Mouse (Mus musculus) 3134 (cell line): ENCODE measurements around the gene Cdk19.

ENCODE experiments used
- DNase-seq: peaks from one replicate; pipeline ENCODE4 v3.0.0-alpha.2; 2011; ENCODE audit warnings: low spot score; ENCODE audit not compliant: insufficient read length; ENCODE audit errors: extremely low read depth

The Cdk19 gene

DNA sequence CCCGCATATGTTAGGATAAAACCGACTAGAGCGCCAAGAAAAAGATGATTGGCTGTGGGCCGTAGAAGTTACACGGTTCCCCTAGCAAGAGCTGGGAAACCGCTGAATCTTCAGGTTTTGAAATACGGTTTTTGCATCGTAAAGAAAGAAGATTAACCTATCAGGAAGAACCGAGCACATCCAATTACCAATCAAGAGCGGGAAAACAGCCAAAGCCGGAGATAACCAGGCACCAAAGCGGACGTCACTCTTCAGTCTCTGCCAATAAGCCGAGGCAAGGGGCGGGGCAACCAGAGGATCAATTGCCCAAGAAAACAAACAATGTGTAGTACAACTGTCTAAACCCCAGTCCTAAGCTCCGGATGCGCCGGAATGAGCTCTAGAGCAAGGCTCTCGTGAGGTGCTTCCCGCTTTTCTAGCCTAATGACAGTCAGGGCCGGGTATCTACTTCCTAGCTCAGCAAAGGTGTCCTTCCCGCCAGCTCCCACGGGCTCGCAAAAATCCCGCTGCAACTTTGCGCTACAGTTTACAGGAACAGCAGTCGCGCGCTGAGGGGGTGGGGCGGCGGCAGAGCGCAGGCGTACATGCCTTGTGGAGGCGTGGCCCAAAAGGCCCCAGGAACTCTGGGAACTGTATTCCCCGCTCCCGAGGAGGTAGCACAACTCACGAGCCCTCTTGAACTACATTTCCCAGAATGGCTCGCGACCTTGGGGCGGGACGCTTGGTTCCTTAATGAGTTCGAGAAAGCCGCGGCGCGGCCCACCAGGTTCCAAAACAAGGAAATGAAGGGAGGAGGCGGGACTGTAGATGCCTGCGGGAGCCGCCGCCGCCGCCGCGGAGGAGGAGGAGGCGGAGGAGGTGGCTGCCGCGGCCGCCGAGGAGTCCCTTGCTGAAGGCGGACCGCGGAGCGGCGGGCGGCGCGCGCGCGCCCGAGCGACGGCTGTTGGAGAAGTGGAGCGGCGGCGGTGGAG is 9.5 kb downstream of the Cdk19 start:
- peak; percentile 99 for DNase-seq

DNA sequence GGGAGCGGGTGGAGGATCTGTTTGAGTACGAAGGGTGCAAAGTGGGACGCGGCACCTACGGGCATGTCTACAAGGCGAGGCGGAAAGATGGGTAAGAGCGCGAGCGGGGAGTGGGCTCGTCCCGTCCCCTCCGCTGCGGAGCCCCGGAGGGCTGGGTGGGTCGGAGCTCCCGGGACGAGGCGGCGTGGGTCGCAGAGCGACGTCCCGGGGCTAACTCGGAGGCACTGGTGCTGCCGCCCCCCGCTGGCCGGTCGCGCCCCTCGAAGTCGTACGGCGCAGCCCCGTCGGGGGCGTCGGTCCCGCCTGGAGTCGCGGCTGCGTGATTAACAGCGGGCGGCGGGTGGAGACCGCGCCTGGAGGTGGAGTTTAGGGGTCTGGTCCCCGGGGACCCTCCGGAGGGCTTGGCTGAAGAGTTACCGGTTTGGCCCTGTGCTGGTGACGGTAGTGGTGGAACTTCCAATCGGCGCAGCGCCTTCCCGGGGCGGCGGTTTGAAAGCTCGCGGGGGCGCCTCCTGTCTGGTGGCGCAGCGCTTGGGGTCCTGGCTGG is 10.3 kb downstream of the Cdk19 start:
- DNase-seq, result no peak

GRCm38 (mm10) chr10:40350245-40350932 is 11.0 kb downstream of the Cdk19 start:
- DNase-seq, result no peak

DNA sequence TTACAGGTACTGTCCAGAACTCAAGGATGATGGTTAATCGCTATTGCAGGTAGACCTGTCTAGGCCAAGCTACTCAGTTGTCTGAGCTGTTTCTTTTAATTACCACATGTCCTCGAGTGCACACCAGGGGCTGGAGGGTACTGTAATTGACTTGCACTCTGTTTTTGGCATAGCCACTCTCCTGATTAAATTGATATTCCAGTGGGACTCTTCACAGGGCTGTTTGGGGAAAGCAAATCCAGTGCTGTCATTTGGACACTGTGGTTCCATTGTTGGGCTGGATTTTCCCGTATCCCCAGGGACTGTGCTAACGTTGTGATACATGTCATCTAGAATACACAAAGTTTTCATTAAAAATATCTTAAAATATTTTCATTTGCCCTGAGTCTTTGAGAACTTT is 11.8 kb downstream of the Cdk19 start:
- DNase-seq, result no peak

DNA sequence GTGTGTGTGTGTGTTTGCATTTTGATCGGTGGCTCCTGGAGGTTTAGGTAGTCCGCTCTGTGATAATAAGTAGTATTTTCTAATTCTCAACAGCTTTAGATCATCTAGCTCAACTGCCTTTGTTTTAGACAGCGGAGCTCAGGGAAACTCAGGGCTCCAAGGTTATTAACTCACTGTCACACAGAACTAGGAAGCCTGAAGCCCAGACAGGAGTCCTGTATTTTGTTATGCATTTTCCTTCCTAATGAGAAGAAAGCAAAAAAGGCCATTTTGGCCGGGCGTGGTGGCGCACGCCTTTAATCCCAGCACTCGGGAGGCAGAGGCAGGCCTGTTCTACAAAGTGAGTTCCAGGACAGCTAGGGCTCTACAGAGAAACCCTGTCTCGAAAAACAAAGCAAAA is 14.7 kb downstream of the Cdk19 start:
- DNase-seq, result no peak

GRCm38 (mm10) chr10:40354556-40354955 is 15.2 kb downstream of the Cdk19 start:
- no peak for DNase-seq

DNA sequence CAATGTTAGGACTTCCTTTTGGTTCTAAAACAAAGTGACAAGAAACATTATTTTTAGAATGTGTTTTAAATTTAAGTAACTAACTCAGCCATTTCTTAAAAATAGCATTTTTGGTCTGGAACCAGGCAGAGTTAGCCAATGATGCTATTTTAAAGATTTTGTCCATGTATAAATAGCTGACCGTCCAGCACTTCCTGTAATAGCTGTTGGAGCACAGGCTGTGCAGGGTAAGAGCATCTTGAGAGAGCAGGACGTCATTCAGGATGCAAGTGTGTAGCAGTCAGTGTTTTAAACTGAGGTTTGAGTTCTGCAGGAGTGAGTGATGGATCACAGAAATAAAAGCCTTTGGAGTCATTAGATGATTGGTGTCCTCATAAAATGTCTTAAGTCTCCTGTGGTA is 18.8 kb downstream of the Cdk19 start:
- DNase-seq, result no peak

DNA sequence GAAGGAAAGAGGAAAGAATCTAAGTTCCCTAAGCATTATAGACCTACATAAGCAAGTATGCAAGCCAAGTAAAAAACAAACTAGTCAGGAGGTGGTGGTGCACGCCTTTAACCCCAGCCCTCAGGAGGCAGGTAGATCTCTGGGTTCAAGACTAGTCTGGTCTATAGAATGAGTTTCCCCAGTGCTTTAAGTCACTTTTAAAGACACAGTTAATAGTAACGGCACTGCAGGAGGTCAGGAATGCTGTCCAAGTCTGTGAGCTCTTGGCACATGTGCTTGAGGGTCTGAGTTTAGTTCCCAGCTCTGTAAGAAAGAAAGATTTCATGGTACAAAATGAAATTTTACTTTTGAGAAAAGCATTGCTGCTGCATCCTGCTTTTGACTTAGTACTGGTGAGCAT is 19.8 kb downstream of the Cdk19 start:
- no peak for DNase-seq

DNA sequence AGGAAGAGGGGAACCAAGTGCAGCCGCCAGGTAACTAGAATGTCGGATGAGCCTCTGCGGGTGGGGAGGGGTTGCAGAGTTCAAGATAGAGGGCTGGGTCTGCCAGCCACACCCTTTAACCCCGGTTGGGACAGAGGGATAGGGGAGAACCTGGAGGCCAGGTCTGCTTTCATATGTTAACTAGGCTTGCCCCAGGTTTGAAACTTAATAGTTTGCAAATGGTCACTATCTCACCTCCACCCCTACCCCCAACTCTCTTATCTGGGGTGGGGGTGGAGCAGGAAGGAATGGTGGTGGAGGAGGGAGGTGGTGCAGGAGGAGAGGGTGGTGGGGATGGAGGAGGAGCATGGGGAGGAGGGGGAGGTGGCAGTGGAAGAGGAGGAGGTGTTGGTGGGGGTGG is 23.6 kb downstream of the Cdk19 start:
- no peak for DNase-seq

- no peak for DNase-seq
Measured at GRCm38 (mm10) chr10:40364642-40365361, 25.4 kb downstream of the Cdk19 start.

- no peak for DNase-seq
Measured at GRCm38 (mm10) chr10:40365991-40366390, 26.6 kb downstream of the Cdk19 start.

DNA sequence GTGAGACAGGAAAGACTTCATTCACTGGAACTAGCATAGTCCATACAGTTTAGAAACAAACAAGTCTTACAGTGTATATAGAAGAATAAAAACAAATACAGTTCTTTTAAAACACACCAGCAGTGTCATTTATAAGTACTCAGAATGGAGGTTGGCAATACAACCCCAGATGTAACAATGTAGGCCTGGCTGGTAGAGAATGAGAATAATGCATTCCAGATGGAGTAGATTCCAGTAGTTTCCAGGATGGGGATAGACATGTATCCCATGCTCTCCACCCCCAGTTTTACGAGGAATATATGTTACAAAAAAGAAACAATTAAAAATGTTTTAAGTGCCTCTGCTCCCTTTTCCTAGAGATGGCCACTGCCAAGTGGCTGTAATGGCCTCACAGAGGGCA is 29.2 kb downstream of the Cdk19 start:
- no peak for DNase-seq

- DNase-seq, result no peak
Measured at GRCm38 (mm10) chr10:40370156-40370555, 30.8 kb downstream of the Cdk19 start.

DNA sequence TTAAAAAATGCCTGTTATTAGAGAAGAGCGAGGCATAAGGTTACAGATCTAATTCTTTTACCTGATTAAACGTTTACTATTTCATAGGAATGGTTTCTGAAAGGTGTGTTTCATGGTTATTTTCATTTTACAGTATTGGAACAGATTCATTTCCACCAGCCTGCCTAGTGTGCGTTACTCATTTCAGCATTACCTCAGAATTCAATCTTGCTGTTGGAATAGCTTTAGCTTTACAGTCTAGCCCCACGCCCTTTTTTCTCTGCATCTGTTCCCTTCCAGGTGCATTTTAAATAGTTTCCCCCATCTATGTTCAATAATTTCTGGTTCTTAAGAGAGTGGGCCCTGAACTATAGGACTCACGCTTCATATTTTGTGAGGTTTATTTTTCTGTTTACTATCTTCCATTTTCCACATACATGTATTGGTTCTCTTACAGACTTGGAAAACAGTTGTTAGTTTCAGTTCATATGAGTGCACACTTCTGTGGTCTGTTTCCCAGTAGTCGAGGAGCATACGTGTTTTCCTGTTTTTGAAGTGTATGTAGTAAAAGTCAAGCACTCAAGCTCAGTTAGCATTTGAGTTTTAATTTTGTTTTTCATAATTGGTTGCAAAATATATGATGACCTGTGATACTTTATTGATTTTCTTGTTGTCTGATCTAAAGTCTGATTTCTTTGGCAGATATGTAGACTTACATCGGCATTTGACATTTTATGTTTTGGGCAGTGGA is 32.0 kb downstream of the Cdk19 start:
- DNase-seq, result no peak

GRCm38 (mm10) chr10:40371914-40372675 is 32.7 kb downstream of the Cdk19 start:
- DNase-seq, result peak; percentile 85

DNA sequence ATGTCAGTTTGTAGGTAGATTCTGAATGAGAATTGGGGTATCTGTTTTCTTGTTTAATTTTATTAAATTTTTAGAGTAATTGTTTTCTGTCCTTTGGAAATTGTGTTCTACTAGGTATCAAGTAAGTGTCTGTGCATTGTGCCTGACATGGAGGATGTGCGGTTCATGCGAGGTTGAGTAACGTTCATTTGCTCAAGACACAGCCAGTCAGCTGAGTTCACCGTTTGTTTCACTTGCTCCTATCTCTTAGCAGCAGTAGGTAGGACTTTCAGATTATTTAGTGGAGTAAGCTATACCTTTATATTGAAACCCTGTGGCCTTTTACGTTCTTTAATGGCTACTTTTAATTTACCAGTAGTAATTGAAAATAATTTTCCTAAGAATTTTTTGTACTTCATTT is 34.4 kb downstream of the Cdk19 start:
- no peak for DNase-seq

GRCm38 (mm10) chr10:40374828-40375227 is 35.5 kb downstream of the Cdk19 start:
- DNase-seq, result no peak

- no peak for DNase-seq
Measured at GRCm38 (mm10) chr10:40376286-40376685, 36.9 kb downstream of the Cdk19 start.

GRCm38 (mm10) chr10:40378284-40378683 is 38.9 kb downstream of the Cdk19 start:
- no peak for DNase-seq

DNA sequence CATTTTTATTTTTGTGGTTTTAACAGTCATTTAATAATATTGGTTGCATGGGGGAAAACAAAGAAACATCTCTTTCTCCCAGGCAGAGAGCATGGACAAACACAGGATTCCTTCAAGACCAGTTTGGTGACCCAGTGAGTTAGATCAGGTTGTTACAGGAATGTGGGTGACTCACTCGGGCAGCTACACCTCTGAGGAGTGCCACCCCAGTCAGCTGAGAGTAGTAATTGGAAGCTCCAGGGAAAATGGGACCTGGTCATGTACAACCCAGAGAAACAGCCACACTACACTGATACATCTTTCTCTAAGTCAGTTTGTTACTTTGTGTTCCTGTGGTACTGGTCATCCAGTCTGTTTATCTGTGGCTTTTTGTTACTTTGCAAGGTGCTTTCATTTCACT is 40.3 kb downstream of the Cdk19 start:
- peak; percentile 8 for DNase-seq
